Mouse (Mus musculus) neural tube, embryonic 11.5 days (tissue): ENCODE data around the gene Pcnx4. TPM values are rescaled to one million over a fixed set of nuclear protein-coding genes. Genes with fewer than 3 reads are reported as not detected.

Source experiments
- ATAC-seq: fragments of 200-750 bp; cut with Nextera tagmentation; 2 replicates; pipeline ENCODE4 v1.8.0; 2017; ENCODE audit warnings: moderate number of reproducible peaks, mild to moderate bottlenecking, moderate TSS enrichment, moderate library complexity; ENCODE audit not compliant: insufficient read depth, low FRiP score, low TSS enrichment
- DNase-seq: peaks from one replicate; pipeline ENCODE4 v3.0.0-alpha.2; 2015; ENCODE audit warnings: low spot score
- H3K27ac ChIP-seq: fragments of 300-500 bp; sonication (generic); 2 replicates; pipeline ENCODE4 v1.5.1; 2014; ENCODE audit warnings: low read depth, mild to moderate bottlenecking, low read length
- H3K27me3 ChIP-seq: fragments of 300-500 bp; sonication (generic); 2 replicates; pipeline ENCODE4 v1.6.1; 2014; ENCODE audit warnings: mild to moderate bottlenecking, low read length, mixed read lengths; ENCODE audit not compliant: control insufficient read depth, insufficient read depth
- H3K36me3 ChIP-seq: fragments of 300-500 bp; sonication (generic); 2 replicates; pipeline ENCODE4 v1.6.1; 2014; ENCODE audit warnings: mild to moderate bottlenecking, low read length, moderate library complexity, mixed read lengths; ENCODE audit not compliant: control insufficient read depth, insufficient read depth
- H3K4me1 ChIP-seq: fragments of 300-500 bp; sonication (generic); 2 replicates; pipeline ENCODE4 v1.6.1; 2014; ENCODE audit warnings: low read length, mixed read lengths; ENCODE audit not compliant: control insufficient read depth, insufficient read depth
- H3K4me2 ChIP-seq: fragments of 300-500 bp; sonication (generic); 2 replicates; pipeline ENCODE4 v1.6.1; 2014; ENCODE audit warnings: low read depth, mild to moderate bottlenecking, moderate library complexity
- H3K4me3 ChIP-seq: fragments of 300-500 bp; sonication (generic); 2 replicates; pipeline ENCODE4 v1.5.1; 2014; ENCODE audit warnings: low read depth, low read length
- H3K9ac ChIP-seq: fragments of 300-500 bp; sonication (generic); 2 replicates; pipeline ENCODE4 v1.6.1; 2014; ENCODE audit warnings: mild to moderate bottlenecking, low read length
- H3K9me3 ChIP-seq: fragments of 300-500 bp; sonication (generic); 2 replicates; pipeline ENCODE4 v1.6.1; 2016; ENCODE audit warnings: low read length; ENCODE audit not compliant: control insufficient read depth
- WGBS: fragments of 180-500 bp; shearing (Covaris S2); extraction: QIAGEN DNeasy Blood & Tissue Kit; methylation state at CpG from one replicate; pipeline ENCODE4 v1.1.7; 2014; 5-methylcytosine and 5-hydroxymethylcytosine counted together
- polyA plus RNA-seq: library from polyadenylated mRNA; unstranded; fragments of >200 nt; fragmentation: Nextera tagmentation; extraction: Ambion mirVana; gene quantifications from 2 replicates; pipeline ENCODE4 v1.2.1, GENCODE M21; 2014

Gene Pcnx4
- polyA plus RNA-seq, 1 experiment from 2014 or later: 18.1 TPM

DNA sequence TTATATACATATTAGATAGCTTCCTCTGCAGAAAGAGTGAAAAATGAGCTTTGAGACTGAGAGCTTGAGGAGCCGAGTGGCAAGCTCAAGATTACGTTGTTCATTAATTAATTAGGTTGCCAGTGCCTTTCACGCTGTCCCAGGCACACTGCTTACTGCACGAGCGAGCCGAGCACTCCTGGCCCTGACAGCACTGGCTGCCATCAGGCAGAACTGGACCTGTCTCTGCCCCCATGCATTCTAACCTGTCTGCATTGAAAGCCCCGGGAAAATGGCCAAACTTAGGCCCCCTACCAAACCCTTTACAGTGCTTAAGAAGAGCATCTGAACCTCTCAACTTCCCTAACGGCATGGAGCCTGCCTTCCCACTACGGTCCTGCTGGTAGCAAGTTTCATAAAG lies 16.8 kb upstream of the Pcnx4 start:
- DNase-seq: no peak

DNA sequence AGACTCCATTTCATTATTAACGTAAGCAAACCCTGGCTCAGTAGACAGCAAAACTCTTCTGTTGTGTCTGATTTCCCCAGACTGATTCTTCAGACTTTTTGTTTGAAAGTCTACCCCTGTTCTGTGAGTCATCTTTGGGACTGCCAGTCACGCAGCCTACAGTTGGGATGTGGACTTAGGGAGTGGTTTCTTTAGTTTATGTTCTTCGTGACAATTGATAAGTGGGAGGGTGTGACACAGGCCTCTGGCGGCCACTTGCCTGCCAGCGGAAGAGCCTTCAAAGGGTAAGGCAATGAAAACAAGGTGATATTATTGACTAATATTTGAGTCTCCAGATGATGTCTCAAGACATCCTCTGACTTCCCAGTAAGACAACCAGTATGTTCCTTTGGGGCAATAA lies 16.3 kb upstream of the Pcnx4 start:
- ATAC-seq: no peak
- H3K27me3 ChIP-seq: no peaks in the 10 kb centered on the region

More for the DNA sequence above, 16.8 kb upstream of the Pcnx4 start:
- Histone ChIP-seq H3K9ac (no peak overlapping the region), H3K9me3 (no peaks in the 10 kb centered on the region), H3K36me3 (no peaks in the 10 kb centered on the region), H3K27me3 (no peaks in the 10 kb centered on the region), H3K4me1 (0 out of 2 replicates have a peak, but pooled peaks cover 2% of the 10 kb centered on the region), H3K4me2 (no peak overlapping the region), H3K4me3 (no peak overlapping the region), H3K27ac (no peak overlapping the region)
- ATAC-seq: no peak
- 61% methylated on average over 9 of the region's 9 CpGs for WGBS

DNA sequence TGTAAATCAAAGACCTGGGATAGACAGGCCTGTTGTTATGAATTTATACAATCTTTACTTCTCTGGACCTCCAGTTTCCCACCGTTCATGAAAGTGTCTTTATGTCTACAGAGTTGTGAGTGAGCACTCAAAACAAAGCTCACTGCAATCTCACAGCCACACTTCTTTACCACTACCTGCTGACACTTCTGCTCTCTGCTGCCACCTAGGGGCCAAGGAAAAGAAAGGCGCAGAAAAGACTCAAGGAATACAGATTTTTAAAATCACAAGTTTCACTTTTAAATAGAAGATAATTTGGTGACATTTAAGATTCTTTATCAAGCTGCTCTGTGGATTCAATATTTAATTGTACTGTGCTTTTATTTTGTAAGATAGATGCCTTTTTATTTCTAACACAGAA lies 15.5 kb upstream of the Pcnx4 start:
- no peak overlapping the region for H3K27ac ChIP-seq
- no peaks in the 10 kb centered on the region for H3K36me3 ChIP-seq
- no peak overlapping the region for H3K4me3 ChIP-seq
- WGBS: 5% methylated on average over 2 of the region's 2 CpGs
- ATAC-seq: no peak
- H3K9me3 ChIP-seq: no peaks in the 10 kb centered on the region
- 0 out of 2 replicates have a peak, but pooled peaks cover 2% of the 10 kb centered on the region for H3K4me1 ChIP-seq
- peak; percentile 75 for DNase-seq
- no peaks in the 10 kb centered on the region for H3K27me3 ChIP-seq
- H3K9ac ChIP-seq: no peak overlapping the region
- H3K4me2 ChIP-seq: no peak overlapping the region

More for the DNA sequence above, 16.3 kb upstream of the Pcnx4 start:
- H3K9ac ChIP-seq: no peak overlapping the region
- 79% methylated on average over 5 of the region's 5 CpGs for WGBS
- H3K36me3 ChIP-seq: no peaks in the 10 kb centered on the region
- no peaks in the 10 kb centered on the region for H3K9me3 ChIP-seq
- H3K27ac ChIP-seq: no peak overlapping the region
- no peak overlapping the region for H3K4me3 ChIP-seq
- DNase-seq: no peak
- no peak overlapping the region for H3K4me2 ChIP-seq
- H3K4me1 ChIP-seq: 0 out of 2 replicates have a peak, but pooled peaks cover 2% of the 10 kb centered on the region

DNA sequence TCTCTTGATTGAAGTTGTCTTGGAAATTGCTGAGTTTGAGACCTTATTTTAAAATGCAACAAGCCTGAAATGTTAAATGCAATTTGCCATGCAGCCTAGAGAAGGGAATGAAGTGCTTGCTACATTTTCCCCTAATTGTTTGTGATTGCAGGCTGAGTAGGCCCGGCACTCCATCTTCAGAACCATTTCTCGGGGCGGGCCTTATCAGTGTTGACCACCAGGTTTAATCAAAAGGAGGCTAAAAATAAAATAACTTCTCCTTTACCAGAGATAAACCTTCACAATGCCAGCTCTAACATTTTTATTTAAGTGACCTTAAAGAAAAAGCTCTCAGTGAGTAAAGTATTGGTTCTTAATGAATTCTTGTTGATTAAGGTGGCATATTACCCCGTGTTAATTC lies 10.6 kb upstream of the Pcnx4 start:
- H3K9ac ChIP-seq: no peak overlapping the region
- H3K27me3 ChIP-seq: no peaks in the 10 kb centered on the region
- no peaks in the 10 kb centered on the region for H3K4me1 ChIP-seq
- H3K36me3 ChIP-seq: no peaks in the 10 kb centered on the region
- no peaks in the 10 kb centered on the region for H3K9me3 ChIP-seq
- H3K4me3 ChIP-seq: no peak overlapping the region
- WGBS: 86% methylated on average over 4 of the region's 4 CpGs
- DNase-seq (no peak), ATAC-seq (no peak)
- H3K27ac ChIP-seq: no peak overlapping the region
- no peak overlapping the region for H3K4me2 ChIP-seq

DNA sequence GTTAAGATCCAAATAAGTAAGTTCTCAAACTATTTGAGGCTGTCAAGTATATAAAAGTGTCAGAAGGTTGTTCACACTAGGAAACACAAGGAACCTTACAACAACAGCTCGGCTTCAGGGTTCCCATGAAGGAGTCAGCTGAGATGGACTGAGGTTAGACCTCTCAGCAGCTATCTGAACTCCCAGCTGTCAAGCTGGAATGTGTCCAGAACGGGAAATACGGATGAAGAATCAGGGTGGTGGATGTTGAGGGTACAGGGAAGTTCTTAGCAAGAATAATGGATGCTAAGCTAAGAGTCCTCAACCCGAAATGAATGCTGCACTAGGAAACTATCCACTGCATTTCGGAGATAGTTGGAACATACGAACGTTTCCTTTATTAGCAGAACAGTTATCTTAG lies 3.9 kb upstream of the Pcnx4 start:
- whole genome bisulfite sequencing: 87% methylated on average over 7 of the region's 7 CpGs
- Histone ChIP-seq H3K27me3 (no peaks in the 10 kb centered on the region), H3K36me3 (no peaks in the 10 kb centered on the region), H3K27ac (no peak overlapping the region), H3K4me1 (0 out of 2 replicates have a peak, but pooled peaks cover 2% of the 10 kb centered on the region), H3K9me3 (no peaks in the 10 kb centered on the region), H3K4me2 (no peak overlapping the region), H3K4me3 (no peak overlapping the region), H3K9ac (no peak overlapping the region)
- no peak for DNase-seq
- ATAC-seq: no peak

GRCm38 (mm10) chr12:72533986-72534385 lies 2.2 kb upstream of the Pcnx4 start:
- H3K36me3 ChIP-seq: no peaks in the 10 kb centered on the region
- no peak for DNase-seq
- no peak for ATAC-seq
- no peak overlapping the region for H3K27ac ChIP-seq
- 89% methylated on average over 6 of the region's 6 CpGs for WGBS
- no peaks in the 10 kb centered on the region for H3K9me3 ChIP-seq
- H3K27me3 ChIP-seq: no peaks in the 10 kb centered on the region
- H3K4me2 ChIP-seq: no peak overlapping the region
- H3K9ac ChIP-seq: no peak overlapping the region
- no peak overlapping the region for H3K4me3 ChIP-seq
- H3K4me1 ChIP-seq: 0 out of 2 replicates have a peak, but pooled peaks cover 2% of the 10 kb centered on the region

DNA sequence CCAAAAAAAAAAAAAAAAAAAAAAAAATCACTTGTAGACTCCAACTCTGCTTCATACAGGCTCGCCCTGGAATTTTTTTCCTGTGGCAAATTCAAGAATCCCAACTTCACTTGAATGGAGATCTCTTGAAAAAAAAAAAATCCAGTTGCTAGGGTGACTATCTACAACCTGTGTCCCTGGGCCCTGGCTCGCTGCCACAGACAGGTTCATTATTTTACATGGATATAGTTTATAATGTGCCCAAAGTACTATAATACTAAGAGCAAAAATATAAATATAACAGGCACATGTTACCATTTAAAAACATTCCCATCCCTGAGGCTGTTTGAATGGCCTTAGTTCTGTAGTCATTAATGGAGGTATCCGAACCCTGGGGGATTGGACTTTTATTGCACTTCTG lies 584 bp upstream of the Pcnx4 start:
- H3K4me2 ChIP-seq: peak overlapping the region; percentile 65
- WGBS: 56% methylated on average over 3 of the region's 3 CpGs
- 0 out of 2 replicates have a peak, but pooled peaks cover 2% of the 10 kb centered on the region for H3K4me1 ChIP-seq
- DNase-seq (no peak), ATAC-seq (no peak)
- no peaks in the 10 kb centered on the region for H3K9me3 ChIP-seq
- H3K9ac ChIP-seq: no peak overlapping the region
- H3K27ac ChIP-seq: peak overlapping the region; percentile 20; the same call in 1 of the 2 replicates
- peak overlapping the region; percentile 64 for H3K4me3 ChIP-seq
- H3K27me3 ChIP-seq: no peaks in the 10 kb centered on the region
- H3K36me3 ChIP-seq: no peaks in the 10 kb centered on the region

DNA sequence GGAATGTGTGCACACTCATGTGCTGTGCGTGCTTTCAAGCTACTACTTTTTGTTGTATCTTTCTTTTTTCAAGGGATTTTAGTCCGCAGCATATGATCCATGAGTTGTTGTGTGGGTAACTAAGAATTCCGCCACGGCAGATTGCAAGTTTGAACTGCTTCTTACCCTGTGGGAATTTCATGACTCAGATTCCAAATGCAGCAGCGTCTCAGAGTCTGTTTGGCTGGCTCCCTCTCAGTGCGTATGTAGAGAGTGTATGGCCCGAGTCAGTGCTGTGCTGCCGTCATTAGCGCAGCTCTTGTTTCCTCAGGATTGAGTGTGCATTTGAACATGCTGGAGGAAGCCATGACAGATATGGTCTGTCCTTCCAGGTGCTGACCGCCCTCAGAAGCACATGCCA lies 2.4 kb downstream of the Pcnx4 start:
- no peak overlapping the region for H3K4me2 ChIP-seq
- H3K4me3 ChIP-seq: no peak overlapping the region
- H3K9ac ChIP-seq: no peak overlapping the region
- H3K27ac ChIP-seq: no peak overlapping the region
- H3K9me3 ChIP-seq: no peaks in the 10 kb centered on the region
- WGBS: 95% methylated on average over 10 of the region's 10 CpGs
- DNase-seq (no peak), ATAC-seq (no peak)
- no peaks in the 10 kb centered on the region for H3K27me3 ChIP-seq
- 0 out of 2 replicates have a peak, but pooled peaks cover 2% of the 10 kb centered on the region for H3K4me1 ChIP-seq
- no peaks in the 10 kb centered on the region for H3K36me3 ChIP-seq

GRCm38 (mm10) chr12:72554347-72554746 lies 18.2 kb downstream of the Pcnx4 start:
- no peaks in the 10 kb centered on the region for H3K27me3 ChIP-seq
- no peaks in the 10 kb centered on the region for H3K4me1 ChIP-seq
- H3K9me3 ChIP-seq: no peaks in the 10 kb centered on the region
- 80% methylated on average over 4 of the region's 4 CpGs for WGBS
- no peak overlapping the region for H3K4me3 ChIP-seq
- H3K36me3 ChIP-seq: no peaks in the 10 kb centered on the region
- no peak overlapping the region for H3K4me2 ChIP-seq
- no peak for ATAC-seq
- no peak overlapping the region for H3K27ac ChIP-seq
- no peak overlapping the region for H3K9ac ChIP-seq
- DNase-seq: no peak
